Comparison of ENCODE assay signal across 29 mouse cellular contexts in genomic region chr7:46049981-46050380, GRCm38 (mm10). TPM values are rescaled to one million over a fixed set of nuclear protein-coding genes. Genes with fewer than 3 reads are reported as not detected.
"Had no signal": no experiment of that assay in that cellular context is flagged by ENCODE, and none has a peak within 500 bp of the region (broad histone marks: within the 10 kb centered on the region; RNA-seq: fewer than 3 reads in every experiment).

No protein-coding gene starts in this region.

- H3K4me1 ChIP-seq: heart, embryonic 10.5 days; heart, embryonic 12.5 days; limb, embryonic 10.5 days; limb, embryonic 12.5 days; liver, embryonic 13.5 days; liver, embryonic 15.5 days had no signal

- ATAC-seq: inflammation-experienced regulatory T-cells, adult 6 months; intestine, embryonic 15.5 days; intestine, postnatal 0 days had no signal

- H3K9me3 ChIP-seq: heart, embryonic 10.5 days; heart, embryonic 12.5 days; intestine, embryonic 15.5 days; limb, embryonic 10.5 days; limb, embryonic 12.5 days; liver, embryonic 13.5 days; liver, embryonic 15.5 days had no signal

- H3K4me3 ChIP-seq: gastrocnemius, adult 2 months; heart, embryonic 10.5 days; heart, embryonic 12.5 days; intestine, embryonic 15.5 days; left cerebral cortex, adult 2 months; limb, embryonic 10.5 days; limb, embryonic 12.5 days; liver, embryonic 13.5 days; liver, embryonic 15.5 days had no signal

- H3K9ac ChIP-seq: heart, embryonic 12.5 days; hindbrain, embryonic 14.5 days; intestine, embryonic 15.5 days; limb, embryonic 12.5 days; liver, embryonic 13.5 days; liver, embryonic 15.5 days had no signal

- H3K4me2 ChIP-seq: heart, embryonic 12.5 days; hindbrain, embryonic 14.5 days; intestine, embryonic 15.5 days; limb, embryonic 12.5 days; liver, embryonic 11.5 days; liver, embryonic 13.5 days; liver, embryonic 15.5 days had no signal

- DNase-seq: gastrocnemius, adult 2 months; gastrocnemius, postnatal 10 days; gastrocnemius, postnatal 25 days; heart, adult 18-20 months; heart, postnatal 10 days; heart, postnatal 4 days; kidney, adult 18-20 months; kidney, adult 8-10 months; kidney, postnatal 10 days; kidney, postnatal 25 days; kidney, postnatal 4 days; layer of hippocampus, adult 9-11 months; liver; liver, embryonic 13.5 days had no signal

- H3K27ac ChIP-seq: gastrocnemius, adult 2 months; heart, embryonic 10.5 days; hindbrain, embryonic 14.5 days; intestine, embryonic 15.5 days; left cerebral cortex, adult 2 months; limb, embryonic 10.5 days; limb, embryonic 12.5 days; liver, embryonic 13.5 days; liver, embryonic 15.5 days had no signal

- H3K27me3 ChIP-seq: heart, embryonic 12.5 days; intestine, embryonic 15.5 days; limb, embryonic 12.5 days; liver, embryonic 13.5 days; liver, embryonic 15.5 days had no signal

RNA-seq across cellular contexts. Expression of gene Abcc6, which starts 19.9 kb away (rescaled TPM):
- total RNA-seq: gastrocnemius, postnatal 25 days; granulocyte monocyte progenitor cell, adult 5-6 weeks; heart, adult 18-20 months; heart, adult 8-10 months; heart, postnatal 10 days; heart, postnatal 25 days; heart, postnatal 4 days had no signal
- polyA plus RNA-seq: heart, embryonic 14.5 days; inflammation-experienced regulatory T-cells, adult 6 months had no signal

RNA-seq across cellular contexts. Expression of gene Kcnj11, which starts 50.6 kb away (rescaled TPM):
- total RNA-seq: granulocyte monocyte progenitor cell, adult 5-6 weeks had no signal
- polyA plus RNA-seq: inflammation-experienced regulatory T-cells, adult 6 months; liver, embryonic 11.5 days; liver, embryonic 13.5 days had no signal
